Mouse (Mus musculus) midbrain, embryonic 16.5 days (tissue): ENCODE measurements around the gene Dhx32. TPM values are rescaled to one million over a fixed set of nuclear protein-coding genes. Genes with fewer than 3 reads are reported as not detected.
A peak's percentile ranks its signal among the peaks of the same experiment; 100 is the strongest.

Experiments
- ATAC-seq: fragments of 200-750 bp; cut with Nextera tagmentation; 2 replicates; pipeline ENCODE4 v1.8.0; 2017; ENCODE audit warnings: moderate TSS enrichment
- H3K27ac ChIP-seq: fragments of 300-500 bp; sonication (generic); 2 replicates; pipeline ENCODE4 v1.5.1; 2014; ENCODE audit warnings: mild to moderate bottlenecking, low read length, mixed read lengths
- H3K27me3 ChIP-seq: fragments of 300-500 bp; sonication (generic); 2 replicates; pipeline ENCODE4 v1.6.1; 2014; ENCODE audit warnings: low read depth, low read length, mixed read lengths; ENCODE audit not compliant: control insufficient read depth, insufficient read depth
- H3K36me3 ChIP-seq: fragments of 300-500 bp; sonication (generic); 2 replicates; pipeline ENCODE4 v1.6.1; 2014; ENCODE audit warnings: mild to moderate bottlenecking, low read length, moderate library complexity, mixed read lengths; ENCODE audit not compliant: control insufficient read depth, insufficient read depth
- H3K4me1 ChIP-seq: fragments of 300-500 bp; sonication (generic); 2 replicates; pipeline ENCODE4 v1.6.1; 2014; ENCODE audit warnings: mild to moderate bottlenecking, low read length, mixed read lengths; ENCODE audit not compliant: control insufficient read depth, insufficient read depth
- H3K4me2 ChIP-seq: fragments of 300-500 bp; sonication (generic); 2 replicates; pipeline ENCODE4 v1.6.1; 2014; ENCODE audit warnings: mild to moderate bottlenecking, low read length, mixed read lengths
- H3K4me3 ChIP-seq: fragments of 300-500 bp; sonication (generic); 2 replicates; pipeline ENCODE4 v1.5.1; 2014; ENCODE audit warnings: low read depth, mild to moderate bottlenecking, low read length, moderate library complexity, mixed read lengths
- H3K9ac ChIP-seq: fragments of 300-500 bp; sonication (generic); 2 replicates; pipeline ENCODE4 v1.6.1; 2014; ENCODE audit warnings: low read depth, low read length, mixed read lengths
- H3K9me3 ChIP-seq: fragments of 300-500 bp; sonication (generic); replicated peaks from 2 replicates; pipeline ENCODE4 v1.6.1; 2014; ENCODE audit warnings: mild to moderate bottlenecking, low read length, mixed read lengths; ENCODE audit not compliant: control insufficient read depth, poor library complexity, severe bottlenecking
- WGBS: fragments of 180-500 bp; shearing (Covaris S2); extraction: QIAGEN DNeasy Blood & Tissue Kit; methylation state at CpG from one replicate; pipeline ENCODE4 v1.1.7; 2014; 5-methylcytosine and 5-hydroxymethylcytosine counted together
- polyA plus RNA-seq: library from polyadenylated mRNA; unstranded; fragments of >200 nt; fragmentation: Nextera tagmentation; extraction: Ambion mirVana; gene quantifications from 2 replicates; pipeline ENCODE4 v1.2.1, GENCODE M21; 2015

The Dhx32 gene
- polyA plus RNA-seq: 43.2 and 46.3 TPM in 2 replicates

GRCm38 (mm10) chr7:133782717-133783435, at the start of gene Dhx32:
TSS of gene Dhx32 (minus strand) at chr7:133782726.
- Histone ChIP-seq H3K4me1 (no peaks in the 10 kb centered on the region; the same call in 1 of the 2 replicates), H3K36me3 (no peaks in the 10 kb centered on the region), H3K9ac (no peak within 1 kb of the TSS), H3K4me3 (no peak within 1 kb of the TSS), H3K27ac (no peak within 1 kb of the TSS), H3K9me3 (no peaks in the 10 kb centered on the region), H3K4me2 (no peak within 1 kb of the TSS), H3K27me3 (no peaks in the 10 kb centered on the region)
- ATAC-seq: no peak
- WGBS: 16% methylated on average over 18 of the region's 18 CpGs

- 80% methylated on average over 7 of the region's 7 CpGs for WGBS
- no peak for ATAC-seq
Measured at GRCm38 (mm10) chr7:133829579-133829978, 47.1 kb upstream of the Dhx32 start.

DNA sequence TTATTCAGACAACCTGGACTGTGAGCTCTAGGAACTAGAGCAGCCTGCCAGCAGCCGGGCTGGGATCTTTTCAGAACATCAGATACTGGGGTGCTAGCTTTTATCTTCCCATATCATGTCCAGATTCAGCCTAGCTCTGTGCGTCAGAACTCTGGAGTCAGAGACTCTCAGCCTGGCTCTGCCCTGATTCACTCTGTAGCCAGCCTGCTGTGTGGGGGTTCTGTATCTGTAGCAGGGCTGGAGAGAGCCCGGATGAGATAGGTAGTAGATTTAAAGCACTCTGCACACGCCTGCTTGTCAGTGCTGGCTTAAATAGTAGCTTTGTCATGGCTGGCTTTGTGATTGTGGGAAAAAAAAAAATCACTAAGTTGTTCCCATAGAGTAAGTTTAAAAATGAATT, 46.0 kb upstream of the Dhx32 start:
- no peak overlapping the region for H3K27ac ChIP-seq
- 25% methylated on average over 4 of the region's 4 CpGs for WGBS

More at GRCm38 (mm10) chr7:133829579-133829978, 47.1 kb upstream of the Dhx32 start:
- no peaks in the 10 kb centered on the region for H3K27me3 ChIP-seq
- H3K9me3 ChIP-seq: no peaks in the 10 kb centered on the region; the same call in 1 of the 2 replicates
- no peaks in the 10 kb centered on the region for H3K4me1 ChIP-seq
- no peak overlapping the region for H3K9ac ChIP-seq
- no peak overlapping the region for H3K4me2 ChIP-seq
- H3K27ac ChIP-seq: no peak overlapping the region
- H3K36me3 ChIP-seq: no peaks in the 10 kb centered on the region
- no peak overlapping the region for H3K4me3 ChIP-seq

GRCm38 (mm10) chr7:133824579-133824978, 42.1 kb upstream of the Dhx32 start:
- Histone ChIP-seq H3K27ac (no peak overlapping the region), H3K36me3 (no peaks in the 10 kb centered on the region), H3K27me3 (no peaks in the 10 kb centered on the region), H3K9me3 (peaks cover 3% of the 10 kb centered on the region; the same call in 1 of the 2 replicates), H3K4me3 (no peak overlapping the region), H3K4me1 (no peaks in the 10 kb centered on the region), H3K4me2 (no peak overlapping the region), H3K9ac (no peak overlapping the region)
- 90% methylated on average over 2 of the region's 2 CpGs for WGBS
- no peak for ATAC-seq

More for the DNA sequence above, 46.0 kb upstream of the Dhx32 start:
- Histone ChIP-seq H3K27me3 (no peaks in the 10 kb centered on the region), H3K36me3 (no peaks in the 10 kb centered on the region), H3K9ac (no peak overlapping the region), H3K9me3 (no peaks in the 10 kb centered on the region; the same call in 1 of the 2 replicates), H3K4me2 (no peak overlapping the region), H3K4me3 (no peak overlapping the region), H3K4me1 (no peaks in the 10 kb centered on the region)
- no peak for ATAC-seq

GRCm38 (mm10) chr7:133823751-133824150, 41.2 kb upstream of the Dhx32 start:
- Histone ChIP-seq H3K27me3 (no peaks in the 10 kb centered on the region), H3K4me2 (no peak overlapping the region), H3K4me3 (no peak overlapping the region), H3K9ac (no peak overlapping the region), H3K9me3 (peaks cover 3% of the 10 kb centered on the region; the same call in 1 of the 2 replicates), H3K27ac (no peak overlapping the region), H3K36me3 (no peaks in the 10 kb centered on the region), H3K4me1 (no peaks in the 10 kb centered on the region)
- 89% methylated on average over 6 of the region's 6 CpGs for WGBS
- ATAC-seq: no peak

GRCm38 (mm10) chr7:133813331-133813730, 30.8 kb upstream of the Dhx32 start:
- H3K4me3 ChIP-seq: no peak overlapping the region
- H3K27me3 ChIP-seq: no peaks in the 10 kb centered on the region
- H3K36me3 ChIP-seq: no peaks in the 10 kb centered on the region
- no peak for ATAC-seq
- H3K27ac ChIP-seq: no peak overlapping the region
- H3K4me1 ChIP-seq: no peaks in the 10 kb centered on the region; the same call in 1 of the 2 replicates
- no peak overlapping the region for H3K4me2 ChIP-seq
- WGBS: 71% methylated on average over 4 of the region's 4 CpGs
- no peak overlapping the region for H3K9ac ChIP-seq
- no peaks in the 10 kb centered on the region for H3K9me3 ChIP-seq

- Histone ChIP-seq H3K9ac (peak overlapping the region; percentile 25; the same call in 1 of the 2 replicates), H3K4me2 (no peak overlapping the region), H3K4me3 (no peak overlapping the region), H3K36me3 (no peaks in the 10 kb centered on the region), H3K27me3 (no peaks in the 10 kb centered on the region), H3K9me3 (no peaks in the 10 kb centered on the region), H3K27ac (no peak overlapping the region), H3K4me1 (no peaks in the 10 kb centered on the region; the same call in 1 of the 2 replicates)
- 57% methylated on average over 7 of the region's 7 CpGs for WGBS
- no peak for ATAC-seq
Measured at GRCm38 (mm10) chr7:133812927-133813326, 30.4 kb upstream of the Dhx32 start.

GRCm38 (mm10) chr7:133805614-133806175, 23.2 kb upstream of the Dhx32 start:
- Histone ChIP-seq H3K4me1 (no peaks in the 10 kb centered on the region), H3K9me3 (no peaks in the 10 kb centered on the region), H3K9ac (no peak overlapping the region), H3K4me3 (no peak overlapping the region), H3K27ac (no peak overlapping the region), H3K4me2 (no peak overlapping the region), H3K27me3 (no peaks in the 10 kb centered on the region), H3K36me3 (no peaks in the 10 kb centered on the region)
- WGBS: 55% methylated on average over 7 of the region's 7 CpGs
- peak; percentile 89; the same call in 1 of the 2 replicates for ATAC-seq

GRCm38 (mm10) chr7:133801823-133802222, 19.3 kb upstream of the Dhx32 start:
- no peaks in the 10 kb centered on the region for H3K9me3 ChIP-seq
- 73% methylated on average over 6 of the region's 6 CpGs for WGBS
- H3K36me3 ChIP-seq: no peaks in the 10 kb centered on the region
- no peak for ATAC-seq
- H3K4me1 ChIP-seq: no peaks in the 10 kb centered on the region
- no peaks in the 10 kb centered on the region for H3K27me3 ChIP-seq
- H3K4me3 ChIP-seq: no peak overlapping the region
- no peak overlapping the region for H3K27ac ChIP-seq
- no peak overlapping the region for H3K9ac ChIP-seq
- H3K4me2 ChIP-seq: no peak overlapping the region
